25 mouse cellular contexts compared by ENCODE assay signal in genomic region chr17:14234774-14235389, GRCm38 (mm10). TPM values are rescaled to one million over a fixed set of nuclear protein-coding genes. Genes with fewer than 3 reads are reported as not detected.
DNase-seq lines count a peak whose midpoint lies in the region; ATAC-seq and TF ChIP-seq lines count a peak whose summit lies in the region.
"Had no signal": no experiment of that assay in that cellular context is flagged by ENCODE, and none has a peak within 500 bp of the region (broad histone marks: within the 10 kb centered on the region; RNA-seq: fewer than 3 reads in every experiment).

No protein-coding gene starts in this region.

- no peak overlapping the region for H3K27ac ChIP-seq in embryonic facial prominence, embryonic 14.5 days (replicated peaks; ENCODE audit: low read depth, low read length)
- H3K27ac ChIP-seq in embryonic facial prominence, embryonic 10.5 days (replicated peaks), result no peak overlapping the region
- no peak overlapping the region for H3K27ac ChIP-seq in stomach, embryonic 14.5 days (ENCODE audit: low read length)
- H3K27ac ChIP-seq in stomach, postnatal 0 days (replicated peaks), result no peak overlapping the region
- peak overlapping the region; percentile 61 for H3K27ac ChIP-seq in small intestine, adult 2 months (ENCODE audit: insufficient read depth, low read depth, low read length)
- no peak overlapping the region for H3K27ac ChIP-seq in hindbrain, postnatal 0 days
- H3K27ac ChIP-seq: embryonic facial prominence, embryonic 15.5 days; heart, adult 2 months; heart, embryonic 10.5 days; heart, embryonic 13.5 days; hindbrain, embryonic 12.5 days; hindbrain, embryonic 15.5 days had no signal

- no peak for TF ChIP-seq CTCF in stomach, postnatal 0 days (IDR thresholded peaks at IDR 0.05; ENCODE audit: low read depth)
- TF ChIP-seq CTCF in small intestine, adult 2 months (IDR thresholded peaks at IDR 0.05; ENCODE audit: extremely low read depth, insufficient read length, insufficient replicate concordance, low read depth, low read length), result no peak
- TF ChIP-seq CTCF in hindbrain, postnatal 0 days (IDR thresholded peaks at IDR 0.05; ENCODE audit: low read depth), result no peak

- no peak for TF ChIP-seq EP300 in stomach, postnatal 0 days (optimal IDR thresholded peaks at IDR 0.05)

- no peak overlapping the region for H3K4me3 ChIP-seq in embryonic facial prominence, embryonic 14.5 days (ENCODE audit: low read depth, low read length)
- H3K4me3 ChIP-seq in embryonic facial prominence, embryonic 10.5 days, result no peak overlapping the region
- no peak overlapping the region for H3K4me3 ChIP-seq in stomach, embryonic 14.5 days (ENCODE audit: low read depth, low read length)
- H3K4me3 ChIP-seq in stomach, postnatal 0 days (ENCODE audit: low read depth, low read length), result no peak overlapping the region
- no peak overlapping the region for H3K4me3 ChIP-seq in small intestine, adult 2 months (ENCODE audit: low read depth, low read length)
- H3K4me3 ChIP-seq in hindbrain, postnatal 0 days (ENCODE audit: low read length), result no peak overlapping the region
- H3K4me3 ChIP-seq: embryonic facial prominence, embryonic 15.5 days; heart, adult 2 months; heart, embryonic 10.5 days; heart, embryonic 13.5 days; hindbrain, embryonic 12.5 days; hindbrain, embryonic 15.5 days had no signal

- H3K9ac ChIP-seq in embryonic facial prominence, embryonic 14.5 days (ENCODE audit: low read depth, low read length), result no peak overlapping the region
- no peak overlapping the region for H3K9ac ChIP-seq in stomach, embryonic 14.5 days (replicated peaks; ENCODE audit: low read depth, low read length)
- H3K9ac ChIP-seq in stomach, postnatal 0 days (ENCODE audit: low read length), result no peak overlapping the region
- H3K9ac ChIP-seq in hindbrain, postnatal 0 days (replicated peaks; ENCODE audit: low read length), result no peak overlapping the region
- H3K9ac ChIP-seq: embryonic facial prominence, embryonic 15.5 days; heart, embryonic 13.5 days; hindbrain, embryonic 12.5 days; hindbrain, embryonic 15.5 days had no signal

- H3K4me2 ChIP-seq in embryonic facial prominence, embryonic 14.5 days (ENCODE audit: low read depth, low read length), result no peak overlapping the region
- H3K4me2 ChIP-seq in stomach, embryonic 14.5 days (replicated peaks; ENCODE audit: low read depth, low read length), result no peak overlapping the region
- H3K4me2 ChIP-seq in stomach, postnatal 0 days (replicated peaks; ENCODE audit: low read depth), result no peak overlapping the region
- no peak overlapping the region for H3K4me2 ChIP-seq in hindbrain, postnatal 0 days (ENCODE audit: low read depth, low read length)
- H3K4me2 ChIP-seq: embryonic facial prominence, embryonic 15.5 days; heart, embryonic 13.5 days; hindbrain, embryonic 12.5 days; hindbrain, embryonic 15.5 days had no signal

- no peak for TF ChIP-seq POLR2A in small intestine, adult 2 months (IDR thresholded peaks at IDR 0.05; ENCODE audit: low read depth, low read length)

- DNase-seq in embryonic facial prominence, embryonic 14.5 days (ENCODE audit: low spot score), result peak; percentile 71
- DNase-seq in embryonic facial prominence, embryonic 10.5 days (ENCODE audit: low spot score), result no peak
- DNase-seq in stomach, postnatal 0 days (ENCODE audit: low spot score), result no peak
- no peak for DNase-seq in hindbrain, postnatal 0 days (ENCODE audit: low spot score)
- DNase-seq: adrenal gland, adult 8-10 months; adrenal gland, postnatal 25 days; cerebellum, adult 11-12 months; cerebellum, adult 8-10 months; cerebellum, postnatal 10 days; cerebellum, postnatal 36 days; embryo, embryonic 11 days; gastrocnemius, postnatal 10 days; gastrocnemius, postnatal 36 days; heart, adult 2 months had no signal

- 55% methylated on average over 12 of the region's 12 CpGs for WGBS in embryonic facial prominence, embryonic 14.5 days
- WGBS in embryonic facial prominence, embryonic 10.5 days, result 58% methylated on average over 12 of the region's 12 CpGs
- WGBS in stomach, embryonic 14.5 days, result 60% methylated on average over 12 of the region's 12 CpGs
- WGBS in stomach, postnatal 0 days, result 57% methylated on average over 12 of the region's 12 CpGs
- 27% methylated on average over 12 of the region's 12 CpGs for WGBS in small intestine, adult 2 months
- 78% methylated on average over 12 of the region's 12 CpGs for WGBS in hindbrain, postnatal 0 days

- peak; percentile 45 for ATAC-seq in embryonic facial prominence, embryonic 14.5 days (ENCODE audit: low read depth)
- peak; percentile 35; the same call in 1 of the 2 replicates for ATAC-seq in stomach, embryonic 14.5 days (ENCODE audit: insufficient number of reproducible peaks, insufficient read depth, low FRiP score, low read depth)
- no peak for ATAC-seq in stomach, postnatal 0 days (ENCODE audit: low FRiP score, low TSS enrichment)
- ATAC-seq in hindbrain, postnatal 0 days, result no peak
- ATAC-seq: activated CD4-positive, CD25-positive, alpha-beta regulatory T cell, adult 4 months; forebrain, embryonic 14.5 days had no signal

- H3K4me1 ChIP-seq in embryonic facial prominence, embryonic 14.5 days (ENCODE audit: control insufficient read depth, insufficient read depth, low read length), result peaks cover 15% of the 10 kb centered on the region
- peaks cover 24% of the 10 kb centered on the region for H3K4me1 ChIP-seq in embryonic facial prominence, embryonic 10.5 days
- H3K4me1 ChIP-seq in stomach, embryonic 14.5 days (ENCODE audit: control insufficient read depth, insufficient read depth, low read length), result peaks cover 15% of the 10 kb centered on the region; the same call in 1 of the 2 replicates
- H3K4me1 ChIP-seq in stomach, postnatal 0 days (replicated peaks; ENCODE audit: control insufficient read depth, insufficient read depth), result peaks cover 2% of the 10 kb centered on the region; the same call in 1 of the 2 replicates
- H3K4me1 ChIP-seq in small intestine, adult 2 months (ENCODE audit: control insufficient read depth, insufficient read depth, insufficient read length, low read length), result peaks cover 26% of the 10 kb centered on the region; the same call in 1 of the 2 replicates
- 0 out of 2 replicates have a peak, but pooled peaks cover 2% of the 10 kb centered on the region for H3K4me1 ChIP-seq in hindbrain, postnatal 0 days (ENCODE audit: insufficient read depth, low read length)

- 0 out of 2 replicates have a peak, but pooled peaks cover 3% of the 10 kb centered on the region for H3K27me3 ChIP-seq in embryonic facial prominence, embryonic 14.5 days (replicated peaks; ENCODE audit: control insufficient read depth, insufficient read depth, low read length)
- H3K27me3 ChIP-seq in embryonic facial prominence, embryonic 10.5 days (replicated peaks; ENCODE audit: low read depth, poor library complexity, severe bottlenecking), result peaks cover 35% of the 10 kb centered on the region
- H3K27me3 ChIP-seq in stomach, embryonic 14.5 days (ENCODE audit: control insufficient read depth, insufficient read depth, low read length), result no peaks in the 10 kb centered on the region
- no peaks in the 10 kb centered on the region for H3K27me3 ChIP-seq in stomach, postnatal 0 days (ENCODE audit: control insufficient read depth, insufficient read depth, low read length)
- no peaks in the 10 kb centered on the region for H3K27me3 ChIP-seq in small intestine, adult 2 months (ENCODE audit: control insufficient read depth, insufficient read depth, low read length)
- H3K27me3 ChIP-seq in hindbrain, postnatal 0 days (ENCODE audit: insufficient read depth, low read length), result no peaks in the 10 kb centered on the region
- H3K27me3 ChIP-seq: hindbrain, embryonic 12.5 days; hindbrain, embryonic 15.5 days had no signal

- no peaks in the 10 kb centered on the region for H3K36me3 ChIP-seq in embryonic facial prominence, embryonic 14.5 days (ENCODE audit: control insufficient read depth, insufficient read depth, low read length)
- H3K36me3 ChIP-seq in embryonic facial prominence, embryonic 10.5 days (replicated peaks), result no peaks in the 10 kb centered on the region
- H3K36me3 ChIP-seq in stomach, embryonic 14.5 days (ENCODE audit: control insufficient read depth, insufficient read depth, low read length), result no peaks in the 10 kb centered on the region
- no peaks in the 10 kb centered on the region for H3K36me3 ChIP-seq in stomach, postnatal 0 days (ENCODE audit: control insufficient read depth, insufficient read depth, low read length)
- no peaks in the 10 kb centered on the region for H3K36me3 ChIP-seq in small intestine, adult 2 months (ENCODE audit: control insufficient read depth, insufficient read depth, low read length)
- H3K36me3 ChIP-seq in hindbrain, postnatal 0 days (ENCODE audit: insufficient read depth, low read length), result no peaks in the 10 kb centered on the region
- H3K36me3 ChIP-seq: embryonic facial prominence, embryonic 15.5 days; heart, embryonic 10.5 days; heart, embryonic 13.5 days; hindbrain, embryonic 12.5 days; hindbrain, embryonic 15.5 days had no signal

- no peaks in the 10 kb centered on the region for H3K9me3 ChIP-seq in embryonic facial prominence, embryonic 14.5 days (ENCODE audit: control insufficient read depth, low read length)
- H3K9me3 ChIP-seq in embryonic facial prominence, embryonic 10.5 days, result no peaks in the 10 kb centered on the region
- H3K9me3 ChIP-seq in stomach, embryonic 14.5 days (ENCODE audit: control insufficient read depth, low read depth, low read length), result no peaks in the 10 kb centered on the region
- no peaks in the 10 kb centered on the region for H3K9me3 ChIP-seq in stomach, postnatal 0 days (ENCODE audit: control insufficient read depth, low read length)
- no peaks in the 10 kb centered on the region for H3K9me3 ChIP-seq in hindbrain, postnatal 0 days (ENCODE audit: low read length)
- H3K9me3 ChIP-seq: embryonic facial prominence, embryonic 15.5 days; heart, embryonic 10.5 days; heart, embryonic 13.5 days; hindbrain, embryonic 12.5 days; hindbrain, embryonic 15.5 days had no signal

RNA-seq across cellular contexts. Expression of gene Dact2, which starts 30.8 kb away (rescaled TPM):
- polyA plus RNA-seq in embryonic facial prominence, embryonic 14.5 days (2014; fragmentation: Nextera tagmentation; extraction: Ambion mirVana), result 3.4 and 4.4 TPM in 2 replicates
- polyA plus RNA-seq in embryonic facial prominence, embryonic 10.5 days (2016; fragmentation: Nextera tagmentation; extraction: Ambion mirVana), result 0.60 and 0.73 TPM in 2 replicates
- polyA plus RNA-seq in stomach, embryonic 14.5 days (2014; fragmentation: Nextera tagmentation; extraction: Ambion mirVana), result 8.5 and 8.8 TPM in 2 replicates
- 1.6 and 1.8 TPM in 2 replicates for polyA plus RNA-seq in stomach, postnatal 0 days (2015; fragmentation: Nextera tagmentation; extraction: Ambion mirVana)
- 11.1 and 43.8 TPM in 2 replicates for polyA plus RNA-seq in small intestine, adult 2 months (2012; rRNA removed)
- 18.6 and 25.3 TPM in 2 replicates for total RNA-seq in hindbrain, postnatal 0 days (2014; rRNA removed)
- polyA plus RNA-seq in hindbrain, postnatal 0 days (2015; fragmentation: Nextera tagmentation; extraction: Ambion mirVana), result 2.0 and 2.1 TPM in 2 replicates
- total RNA-seq: granulocyte monocyte progenitor cell, adult 5-6 weeks; hematopoietic stem cell, adult 5-6 weeks had no signal
- polyA plus RNA-seq: activated CD4-positive, CD25-positive, alpha-beta regulatory T cell, adult 4 months had no signal

RNA-seq across cellular contexts. Expression of gene Smoc2, which starts 44.4 kb away (rescaled TPM):
- 207 and 229 TPM in 2 replicates for polyA plus RNA-seq in embryonic facial prominence, embryonic 14.5 days (2014; fragmentation: Nextera tagmentation; extraction: Ambion mirVana)
- 12.0 and 18.1 TPM in 2 replicates for polyA plus RNA-seq in embryonic facial prominence, embryonic 10.5 days (2016; fragmentation: Nextera tagmentation; extraction: Ambion mirVana)
- 138 and 146 TPM in 2 replicates for polyA plus RNA-seq in stomach, embryonic 14.5 days (2014; fragmentation: Nextera tagmentation; extraction: Ambion mirVana)
- polyA plus RNA-seq in stomach, postnatal 0 days (2015; fragmentation: Nextera tagmentation; extraction: Ambion mirVana), result 58.6 and 59.2 TPM in 2 replicates
- 43.5 and 45.2 TPM in 2 replicates for polyA plus RNA-seq in small intestine, adult 2 months (2012; rRNA removed)
- total RNA-seq in hindbrain, postnatal 0 days (2014; rRNA removed), result 5.9 and 10.4 TPM in 2 replicates
- 6.3 and 8.6 TPM in 2 replicates for polyA plus RNA-seq in hindbrain, postnatal 0 days (2015; fragmentation: Nextera tagmentation; extraction: Ambion mirVana)
- total RNA-seq: granulocyte monocyte progenitor cell, adult 5-6 weeks; hematopoietic stem cell, adult 5-6 weeks had no signal
- polyA plus RNA-seq: activated CD4-positive, CD25-positive, alpha-beta regulatory T cell, adult 4 months had no signal

Comparison
In these comparisons a context has a peak if more than half of its experiments do, and no peak if none do; other contexts are left out.
1. ATAC-seq: peak in embryonic facial prominence, embryonic 14.5 days (single experiment) and stomach, embryonic 14.5 days (single experiment); none in stomach, postnatal 0 days (single experiment) and hindbrain, postnatal 0 days (single experiment).